Mouse (Mus musculus) hindbrain, embryonic 10.5 days (tissue): ENCODE measurements around the gene Parp8. TPM values are rescaled to one million over a fixed set of nuclear protein-coding genes. Genes with fewer than 3 reads are reported as not detected.

Source experiments
- DNase-seq: peaks from one replicate; pipeline ENCODE4 v3.0.0-alpha.2; 2017; ENCODE audit warnings: low spot score
- H3K27ac ChIP-seq: fragments of 300-500 bp; sonication (generic); 2 replicates; pipeline ENCODE4 v1.5.1; 2016; ENCODE audit warnings: mild to moderate bottlenecking, moderate library complexity
- H3K27me3 ChIP-seq: fragments of 300-500 bp; sonication (generic); 2 replicates; pipeline ENCODE4 v1.6.1; 2016; ENCODE audit warnings: mild to moderate bottlenecking; ENCODE audit not compliant: poor library complexity, insufficient read depth, severe bottlenecking
- H3K36me3 ChIP-seq: fragments of 300-500 bp; sonication (generic); 2 replicates; pipeline ENCODE4 v1.6.1; 2016; ENCODE audit warnings: mild to moderate bottlenecking, moderate library complexity
- H3K4me1 ChIP-seq: fragments of 300-500 bp; sonication (generic); replicated peaks from 2 replicates; pipeline ENCODE4 v1.6.1; 2016; ENCODE audit warnings: mild to moderate bottlenecking
- H3K4me3 ChIP-seq: fragments of 300-500 bp; sonication (generic); 2 replicates; pipeline ENCODE4 v1.5.1; 2016; ENCODE audit warnings: mild to moderate bottlenecking, moderate library complexity
- H3K9me3 ChIP-seq: fragments of 300-500 bp; sonication (generic); 2 replicates; pipeline ENCODE4 v1.6.1; 2016; ENCODE audit warnings: mild to moderate bottlenecking, moderate library complexity
- WGBS: fragments of 180-500 bp; shearing (Covaris S2); methylation state at CpG from one replicate; pipeline ENCODE4 v1.1.7; 2016; 5-methylcytosine and 5-hydroxymethylcytosine counted together
- polyA plus RNA-seq: library from polyadenylated mRNA; unstranded; fragments of >200 nt; fragmentation: Nextera tagmentation; extraction: Ambion mirVana; gene quantifications from 2 replicates; pipeline ENCODE4 v1.2.1, GENCODE M21; 2016

Gene Parp8
- polyA plus RNA-seq, 1 experiment from 2014 or later = 13.7 TPM

- Histone ChIP-seq H3K9me3 (no peaks in the 10 kb centered on the region), H3K27me3 (no peaks in the 10 kb centered on the region), H3K4me1 (no peaks in the 10 kb centered on the region), H3K27ac (no peak overlapping the region), H3K36me3 (no peaks in the 10 kb centered on the region), H3K4me3 (no peak overlapping the region)
- 86% methylated on average over 7 of the region's 7 CpGs for WGBS
- no peak for DNase-seq
Observed at GRCm38 (mm10) chr13:116972036-116972611, 53.2 kb downstream of the Parp8 start.

- H3K4me3 ChIP-seq = no peak overlapping the region
- H3K27ac ChIP-seq = no peak overlapping the region
- H3K36me3 ChIP-seq = no peaks in the 10 kb centered on the region
- DNase-seq = no peak
- no peaks in the 10 kb centered on the region for H3K27me3 ChIP-seq
- 86% methylated on average over 11 of the region's 11 CpGs for WGBS
- no peaks in the 10 kb centered on the region for H3K4me1 ChIP-seq
- H3K9me3 ChIP-seq = no peaks in the 10 kb centered on the region
Observed at GRCm38 (mm10) chr13:116970706-116971428, 54.5 kb downstream of the Parp8 start.

GRCm38 (mm10) chr13:116969650-116970049 lies 55.7 kb downstream of the Parp8 start:
- Histone ChIP-seq H3K4me3 (no peak overlapping the region), H3K36me3 (no peaks in the 10 kb centered on the region), H3K9me3 (no peaks in the 10 kb centered on the region), H3K27ac (no peak overlapping the region), H3K4me1 (no peaks in the 10 kb centered on the region), H3K27me3 (no peaks in the 10 kb centered on the region)
- DNase-seq = no peak
- WGBS = 88% methylated on average over 1 of the region's 1 CpGs

- DNase-seq = no peak
- H3K9me3 ChIP-seq = no peaks in the 10 kb centered on the region
- H3K27ac ChIP-seq = no peak overlapping the region
- H3K4me3 ChIP-seq = no peak overlapping the region
- no peaks in the 10 kb centered on the region for H3K27me3 ChIP-seq
- no peaks in the 10 kb centered on the region for H3K36me3 ChIP-seq
- whole genome bisulfite sequencing = 91% methylated on average over 4 of the region's 4 CpGs
- H3K4me1 ChIP-seq = no peaks in the 10 kb centered on the region
Observed at GRCm38 (mm10) chr13:116968906-116969305, 56.4 kb downstream of the Parp8 start.

GRCm38 (mm10) chr13:116967459-116967858 lies 57.9 kb downstream of the Parp8 start:
- DNase-seq = no peak
- Histone ChIP-seq H3K36me3 (no peaks in the 10 kb centered on the region), H3K4me1 (no peaks in the 10 kb centered on the region), H3K27me3 (no peaks in the 10 kb centered on the region), H3K9me3 (no peaks in the 10 kb centered on the region), H3K4me3 (no peak overlapping the region), H3K27ac (no peak overlapping the region)
- WGBS = 92% methylated on average over 3 of the region's 3 CpGs

GRCm38 (mm10) chr13:116962480-116963462 lies 62.6 kb downstream of the Parp8 start:
- H3K27ac ChIP-seq = no peak overlapping the region
- whole genome bisulfite sequencing = 87% methylated on average over 15 of the region's 15 CpGs
- no peaks in the 10 kb centered on the region for H3K36me3 ChIP-seq
- no peaks in the 10 kb centered on the region for H3K4me1 ChIP-seq
- DNase-seq = no peak
- no peaks in the 10 kb centered on the region for H3K9me3 ChIP-seq
- no peak overlapping the region for H3K4me3 ChIP-seq
- no peaks in the 10 kb centered on the region for H3K27me3 ChIP-seq

- no peaks in the 10 kb centered on the region for H3K27me3 ChIP-seq
- no peaks in the 10 kb centered on the region for H3K9me3 ChIP-seq
- 88% methylated on average over 7 of the region's 7 CpGs for WGBS
- no peak for DNase-seq
- H3K27ac ChIP-seq = no peak overlapping the region
- H3K4me3 ChIP-seq = no peak overlapping the region
- H3K4me1 ChIP-seq = no peaks in the 10 kb centered on the region
- no peaks in the 10 kb centered on the region for H3K36me3 ChIP-seq
Observed at GRCm38 (mm10) chr13:116958776-116959589, 66.4 kb downstream of the Parp8 start.

- Histone ChIP-seq H3K27me3 (no peaks in the 10 kb centered on the region), H3K9me3 (no peaks in the 10 kb centered on the region), H3K4me3 (no peak overlapping the region), H3K27ac (no peak overlapping the region), H3K4me1 (no peaks in the 10 kb centered on the region), H3K36me3 (no peaks in the 10 kb centered on the region)
- no peak for DNase-seq
- WGBS = 81% methylated on average over 3 of the region's 3 CpGs
Observed at GRCm38 (mm10) chr13:116957577-116957976, 67.8 kb downstream of the Parp8 start.

- Histone ChIP-seq H3K4me3 (no peak overlapping the region), H3K9me3 (no peaks in the 10 kb centered on the region), H3K27ac (no peak overlapping the region), H3K27me3 (no peaks in the 10 kb centered on the region), H3K36me3 (no peaks in the 10 kb centered on the region), H3K4me1 (no peaks in the 10 kb centered on the region)
- 91% methylated on average over 3 of the region's 3 CpGs for WGBS
- no peak for DNase-seq
Observed at GRCm38 (mm10) chr13:116951336-116951735, 74.0 kb downstream of the Parp8 start.

- no peak overlapping the region for H3K4me3 ChIP-seq
- no peaks in the 10 kb centered on the region for H3K9me3 ChIP-seq
- no peak overlapping the region for H3K27ac ChIP-seq
- H3K27me3 ChIP-seq = no peaks in the 10 kb centered on the region
- DNase-seq = no peak
- 75% methylated on average over 4 of the region's 4 CpGs for WGBS
- H3K4me1 ChIP-seq = no peaks in the 10 kb centered on the region
- H3K36me3 ChIP-seq = no peaks in the 10 kb centered on the region
Observed at GRCm38 (mm10) chr13:116949527-116949926, 75.8 kb downstream of the Parp8 start.

GRCm38 (mm10) chr13:116949056-116949455 lies 76.3 kb downstream of the Parp8 start:
- DNase-seq = no peak
- Histone ChIP-seq H3K9me3 (no peaks in the 10 kb centered on the region), H3K4me3 (no peak overlapping the region), H3K36me3 (no peaks in the 10 kb centered on the region), H3K27ac (no peak overlapping the region), H3K4me1 (no peaks in the 10 kb centered on the region), H3K27me3 (no peaks in the 10 kb centered on the region)
- 93% methylated on average over 6 of the region's 6 CpGs for WGBS

GRCm38 (mm10) chr13:116948299-116948659 lies 77.1 kb downstream of the Parp8 start:
- no peak for DNase-seq
- whole genome bisulfite sequencing = 82% methylated on average over 5 of the region's 5 CpGs
- Histone ChIP-seq H3K36me3 (no peaks in the 10 kb centered on the region), H3K4me1 (no peaks in the 10 kb centered on the region), H3K9me3 (no peaks in the 10 kb centered on the region), H3K27me3 (no peaks in the 10 kb centered on the region), H3K27ac (no peak overlapping the region), H3K4me3 (no peak overlapping the region)
